Mouse (Mus musculus) forebrain, embryonic 16.5 days (tissue): Measurements from ENCODE around the gene Trpm8. TPM values are rescaled to one million over a fixed set of nuclear protein-coding genes. Genes with fewer than 3 reads are reported as not detected.

Source experiments
- ATAC-seq: fragments of 200-750 bp; cut with Nextera tagmentation; 2 replicates; pipeline ENCODE4 v1.8.0; 2017; ENCODE audit warnings: mild to moderate bottlenecking, moderate library complexity
- H3K27ac ChIP-seq: fragments of 300-500 bp; sonication (generic); 2 replicates; pipeline ENCODE4 v1.5.1; 2014; ENCODE audit warnings: low read length, control low read depth
- H3K27me3 ChIP-seq: fragments of 300-500 bp; sonication (generic); replicated peaks from 2 replicates; pipeline ENCODE4 v1.6.1; 2014; ENCODE audit warnings: low read length; ENCODE audit not compliant: control insufficient read depth, insufficient read depth
- H3K36me3 ChIP-seq: fragments of 300-500 bp; sonication (generic); 2 replicates; pipeline ENCODE4 v1.6.1; 2014; ENCODE audit not compliant: control insufficient read depth, insufficient read depth
- H3K4me1 ChIP-seq: fragments of 300-500 bp; sonication (generic); replicated peaks from 2 replicates; pipeline ENCODE4 v1.6.1; 2014; ENCODE audit warnings: low read length; ENCODE audit not compliant: control insufficient read depth, insufficient read depth
- H3K4me2 ChIP-seq: fragments of 300-500 bp; sonication (generic); 2 replicates; pipeline ENCODE4 v1.6.1; 2014; ENCODE audit warnings: mild to moderate bottlenecking, low read length, control low read depth
- H3K4me3 ChIP-seq: fragments of 300-500 bp; sonication (generic); replicated peaks from 2 replicates; pipeline ENCODE4 v1.5.1; 2014; ENCODE audit warnings: mild to moderate bottlenecking, low read length, control low read depth
- H3K9ac ChIP-seq: fragments of 300-500 bp; sonication (generic); replicated peaks from 2 replicates; pipeline ENCODE4 v1.6.1; 2014; ENCODE audit warnings: low read depth, low read length, control low read depth
- H3K9me3 ChIP-seq: fragments of 300-500 bp; sonication (generic); 2 replicates; pipeline ENCODE4 v1.6.1; 2016; ENCODE audit warnings: low read length; ENCODE audit not compliant: control insufficient read depth
- WGBS: fragments of 180-500 bp; shearing (Covaris S2); extraction: QIAGEN DNeasy Blood & Tissue Kit; methylation state at CpG from one replicate; pipeline ENCODE4 v1.1.7; 2014; 5-methylcytosine and 5-hydroxymethylcytosine counted together
- polyA plus RNA-seq: library from polyadenylated mRNA; unstranded; fragments of >200 nt; fragmentation: Nextera tagmentation; extraction: Ambion mirVana; gene quantifications from 2 replicates; pipeline ENCODE4 v1.2.1, GENCODE M21; 2015

Trpm8 gene
- polyA plus RNA-seq, 1 experiment from 2014 or later, result 0.09 TPM

DNA sequence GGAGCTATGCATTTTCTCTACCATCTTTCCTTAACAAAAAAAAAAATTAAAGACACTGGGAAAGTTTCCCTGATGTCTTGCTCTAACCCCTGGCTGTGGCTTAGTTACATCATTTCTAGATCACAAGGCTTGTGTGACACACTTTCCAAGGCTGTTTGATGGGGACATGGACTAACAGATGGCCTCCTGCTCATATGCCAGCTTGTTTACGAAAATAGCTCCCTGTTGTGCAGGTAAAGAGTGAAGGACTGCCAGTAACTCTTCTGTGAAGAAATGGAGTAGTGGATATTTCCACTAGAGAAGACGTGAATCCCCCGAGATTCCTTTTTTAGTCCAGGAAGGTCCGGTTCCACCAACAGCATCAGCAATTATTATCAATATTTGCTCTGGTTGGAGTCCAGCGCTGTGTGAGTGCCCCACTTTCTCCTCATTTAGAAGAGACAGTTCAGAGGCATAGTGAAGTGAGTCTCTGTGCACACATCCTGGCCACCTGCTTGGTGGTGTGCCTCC lies 71.1 kb downstream of the Trpm8 start:
- H3K36me3 ChIP-seq, result no peaks in the 10 kb centered on the region
- H3K4me2 ChIP-seq, result no peak overlapping the region
- WGBS, result 86% methylated on average over 5 of the region's 5 CpGs
- no peak overlapping the region for H3K27ac ChIP-seq
- ATAC-seq, result no peak
- H3K4me3 ChIP-seq, result no peak overlapping the region
- no peak overlapping the region for H3K9ac ChIP-seq
- no peaks in the 10 kb centered on the region for H3K9me3 ChIP-seq
- no peaks in the 10 kb centered on the region for H3K27me3 ChIP-seq
- no peaks in the 10 kb centered on the region for H3K4me1 ChIP-seq

DNA sequence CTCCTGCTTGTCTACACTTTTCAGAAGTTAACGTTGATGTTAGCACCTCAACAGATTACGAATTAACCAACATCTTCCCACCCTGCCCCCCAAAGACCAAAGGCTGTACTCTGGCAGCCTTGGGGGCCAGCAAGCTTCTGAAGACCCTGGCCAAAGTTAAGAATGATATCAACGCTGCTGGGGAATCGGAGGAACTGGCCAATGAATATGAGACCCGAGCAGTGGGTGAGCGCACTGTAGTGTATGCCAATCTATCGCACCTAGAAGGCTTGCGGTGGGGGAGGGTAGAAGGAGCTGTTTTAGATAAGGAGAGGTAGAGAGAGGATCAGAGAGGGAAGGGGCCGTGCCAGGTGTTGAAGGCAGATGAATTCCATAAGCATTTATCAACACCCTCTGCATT lies 73.3 kb downstream of the Trpm8 start:
- 91% methylated on average over 9 of the region's 9 CpGs for WGBS
- no peak for ATAC-seq
- no peaks in the 10 kb centered on the region for H3K4me1 ChIP-seq

GRCm38 (mm10) chr1:88355025-88355424 lies 77.6 kb downstream of the Trpm8 start:
- no peaks in the 10 kb centered on the region for H3K9me3 ChIP-seq
- H3K36me3 ChIP-seq, result no peaks in the 10 kb centered on the region
- no peak overlapping the region for H3K27ac ChIP-seq
- ATAC-seq, result no peak
- H3K4me1 ChIP-seq, result no peaks in the 10 kb centered on the region
- WGBS, result 94% methylated on average over 12 of the region's 12 CpGs
- no peaks in the 10 kb centered on the region for H3K27me3 ChIP-seq
- H3K4me2 ChIP-seq, result no peak overlapping the region
- H3K9ac ChIP-seq, result no peak overlapping the region
- H3K4me3 ChIP-seq, result no peak overlapping the region

More for the DNA sequence above, 73.3 kb downstream of the Trpm8 start:
- H3K4me2 ChIP-seq, result no peak overlapping the region
- no peaks in the 10 kb centered on the region for H3K9me3 ChIP-seq
- H3K27me3 ChIP-seq, result no peaks in the 10 kb centered on the region
- H3K36me3 ChIP-seq, result no peaks in the 10 kb centered on the region
- H3K27ac ChIP-seq, result no peak overlapping the region
- no peak overlapping the region for H3K9ac ChIP-seq
- no peak overlapping the region for H3K4me3 ChIP-seq

GRCm38 (mm10) chr1:88355681-88356080 lies 78.2 kb downstream of the Trpm8 start:
- ATAC-seq, result no peak
- H3K27me3 ChIP-seq, result no peaks in the 10 kb centered on the region
- H3K4me3 ChIP-seq, result no peak overlapping the region
- no peak overlapping the region for H3K27ac ChIP-seq
- no peaks in the 10 kb centered on the region for H3K4me1 ChIP-seq
- 90% methylated on average over 3 of the region's 3 CpGs for WGBS
- no peaks in the 10 kb centered on the region for H3K9me3 ChIP-seq
- no peak overlapping the region for H3K4me2 ChIP-seq
- H3K9ac ChIP-seq, result no peak overlapping the region
- no peaks in the 10 kb centered on the region for H3K36me3 ChIP-seq

- 90% methylated on average over 6 of the region's 6 CpGs for WGBS
- Histone ChIP-seq H3K27me3 (no peaks in the 10 kb centered on the region), H3K36me3 (no peaks in the 10 kb centered on the region), H3K4me1 (no peaks in the 10 kb centered on the region), H3K4me3 (no peak overlapping the region), H3K9me3 (no peaks in the 10 kb centered on the region), H3K9ac (no peak overlapping the region), H3K4me2 (no peak overlapping the region), H3K27ac (no peak overlapping the region)
- ATAC-seq, result no peak
Observed at GRCm38 (mm10) chr1:88356616-88357015, 79.2 kb downstream of the Trpm8 start.

DNA sequence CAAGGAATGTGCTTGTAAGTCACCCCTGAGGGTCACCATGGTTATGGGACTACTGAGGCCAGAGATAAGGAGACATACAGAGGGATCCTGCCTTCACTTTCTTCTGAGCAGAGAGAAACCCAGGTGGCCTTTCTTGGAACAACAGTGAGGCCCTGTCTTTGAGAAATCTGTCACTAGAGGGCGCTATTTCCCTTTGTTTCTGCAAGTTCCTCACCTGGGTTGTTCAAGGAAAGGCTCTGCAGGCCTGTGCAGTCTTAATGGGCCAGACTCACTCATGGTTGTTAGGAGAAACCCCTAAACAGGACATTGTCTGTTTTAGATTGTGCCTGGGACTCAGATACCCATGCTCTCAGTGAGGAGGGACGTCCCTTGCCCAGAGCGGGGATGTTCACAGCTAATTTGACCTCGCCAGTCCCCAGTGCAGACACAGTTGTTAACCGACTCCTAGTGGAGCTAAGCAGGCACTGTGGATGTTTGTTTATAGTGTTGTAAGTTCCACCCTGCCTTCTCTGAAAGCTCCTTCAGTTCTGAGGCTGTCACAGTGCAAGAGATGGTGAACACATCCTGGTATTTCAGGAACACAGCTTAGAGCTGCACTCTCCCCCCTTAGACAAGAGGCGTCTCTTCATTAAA lies 80.1 kb downstream of the Trpm8 start:
- 61% methylated on average over 6 of the region's 6 CpGs for WGBS

DNA sequence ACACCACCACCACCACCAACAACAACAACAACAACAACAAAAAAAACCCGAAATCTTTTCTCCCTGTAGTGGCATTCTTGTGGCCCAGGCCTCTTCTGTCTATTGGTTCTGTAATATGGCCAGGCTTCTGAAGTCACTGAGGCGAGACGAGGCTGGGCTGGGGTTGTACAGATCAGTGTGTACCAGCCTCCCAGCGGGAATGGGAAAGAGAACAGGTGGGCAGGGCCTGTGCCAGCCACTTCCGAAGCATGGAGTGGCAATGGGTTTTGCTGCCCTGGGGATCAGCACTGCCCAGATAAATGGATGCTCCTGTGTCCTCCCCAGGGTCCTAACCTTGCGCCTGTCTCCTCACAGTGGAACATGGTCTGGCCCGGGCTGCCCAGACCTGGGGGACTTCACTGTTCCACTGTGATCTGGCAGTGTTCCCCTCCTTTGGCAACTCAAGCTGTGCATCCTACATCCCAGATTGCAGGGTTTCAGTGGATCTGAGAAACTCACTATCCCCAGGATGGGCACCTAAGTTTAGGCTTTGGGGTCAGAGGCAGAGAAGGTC lies 80.7 kb downstream of the Trpm8 start:
- Histone ChIP-seq H3K4me2 (no peak overlapping the region), H3K9ac (no peak overlapping the region), H3K4me1 (no peaks in the 10 kb centered on the region), H3K4me3 (no peak overlapping the region), H3K36me3 (no peaks in the 10 kb centered on the region), H3K9me3 (no peaks in the 10 kb centered on the region), H3K27me3 (no peaks in the 10 kb centered on the region), H3K27ac (no peak overlapping the region)
- WGBS, result 79% methylated on average over 7 of the region's 7 CpGs
- no peak for ATAC-seq

More for the DNA sequence above, 80.1 kb downstream of the Trpm8 start:
- H3K4me3 ChIP-seq, result no peak overlapping the region
- peak; percentile 90 for ATAC-seq
- no peak overlapping the region for H3K4me2 ChIP-seq
- no peaks in the 10 kb centered on the region for H3K27me3 ChIP-seq
- H3K27ac ChIP-seq, result no peak overlapping the region
- no peaks in the 10 kb centered on the region for H3K9me3 ChIP-seq
- no peak overlapping the region for H3K9ac ChIP-seq
- no peaks in the 10 kb centered on the region for H3K36me3 ChIP-seq
- no peaks in the 10 kb centered on the region for H3K4me1 ChIP-seq

- no peaks in the 10 kb centered on the region for H3K9me3 ChIP-seq
- H3K4me3 ChIP-seq, result no peak overlapping the region
- ATAC-seq, result no peak
- H3K27ac ChIP-seq, result no peak overlapping the region
- no peak overlapping the region for H3K4me2 ChIP-seq
- WGBS, result 37% methylated on average over 4 of the region's 4 CpGs
- H3K27me3 ChIP-seq, result no peaks in the 10 kb centered on the region
- no peaks in the 10 kb centered on the region for H3K36me3 ChIP-seq
- H3K9ac ChIP-seq, result no peak overlapping the region
- H3K4me1 ChIP-seq, result no peaks in the 10 kb centered on the region
Observed at GRCm38 (mm10) chr1:88361085-88361484, 83.6 kb downstream of the Trpm8 start.

GRCm38 (mm10) chr1:88366881-88367644 lies 89.6 kb downstream of the Trpm8 start:
- Histone ChIP-seq H3K4me1 (peaks cover 3% of the 10 kb centered on the region; the same call in 1 of the 2 replicates), H3K27me3 (no peaks in the 10 kb centered on the region)

More at GRCm38 (mm10) chr1:88366881-88367644, 89.6 kb downstream of the Trpm8 start:
- no peaks in the 10 kb centered on the region for H3K36me3 ChIP-seq
- 81% methylated on average over 11 of the region's 11 CpGs for WGBS
- H3K9ac ChIP-seq, result no peak overlapping the region
- no peak overlapping the region for H3K4me2 ChIP-seq
- 0 out of 2 replicates have a peak, but pooled peaks cover 2% of the 10 kb centered on the region for H3K9me3 ChIP-seq
- no peak overlapping the region for H3K27ac ChIP-seq
- H3K4me3 ChIP-seq, result no peak overlapping the region
- no peak for ATAC-seq
